Mouse (Mus musculus): ENCODE results near the gene Dnajb6.
"Not testable (repeated sequence)": the region's sequence is repeated elsewhere in the genome, so short reads cannot be mapped to it uniquely, and the experiment has no call there.

The Dnajb6 gene

DNA sequence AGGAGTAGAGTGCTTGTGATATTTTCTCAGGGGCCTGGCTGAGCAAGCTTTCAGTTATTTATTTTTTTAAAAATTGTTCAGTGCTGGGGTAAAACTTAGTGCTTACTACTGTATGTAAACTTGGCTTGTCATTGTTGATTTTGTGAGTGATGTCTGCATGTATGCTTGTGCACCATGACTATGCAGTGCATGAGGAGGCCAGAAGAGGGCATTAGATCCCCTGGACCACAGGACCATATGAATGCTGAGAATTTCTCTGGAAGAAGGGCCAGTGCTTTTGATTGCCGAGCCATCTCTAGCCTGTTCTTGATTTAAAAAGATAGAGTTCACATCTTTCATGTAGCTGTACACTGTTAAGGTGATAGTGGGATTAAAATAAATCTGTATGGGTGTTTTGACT lies 35.4 kb downstream of the Dnajb6 start:
- DNase-seq = no peak

GRCm38 (mm10) chr5:29772038-29772437 lies 36.5 kb downstream of the Dnajb6 start:
- DNase-seq = no peak

DNA sequence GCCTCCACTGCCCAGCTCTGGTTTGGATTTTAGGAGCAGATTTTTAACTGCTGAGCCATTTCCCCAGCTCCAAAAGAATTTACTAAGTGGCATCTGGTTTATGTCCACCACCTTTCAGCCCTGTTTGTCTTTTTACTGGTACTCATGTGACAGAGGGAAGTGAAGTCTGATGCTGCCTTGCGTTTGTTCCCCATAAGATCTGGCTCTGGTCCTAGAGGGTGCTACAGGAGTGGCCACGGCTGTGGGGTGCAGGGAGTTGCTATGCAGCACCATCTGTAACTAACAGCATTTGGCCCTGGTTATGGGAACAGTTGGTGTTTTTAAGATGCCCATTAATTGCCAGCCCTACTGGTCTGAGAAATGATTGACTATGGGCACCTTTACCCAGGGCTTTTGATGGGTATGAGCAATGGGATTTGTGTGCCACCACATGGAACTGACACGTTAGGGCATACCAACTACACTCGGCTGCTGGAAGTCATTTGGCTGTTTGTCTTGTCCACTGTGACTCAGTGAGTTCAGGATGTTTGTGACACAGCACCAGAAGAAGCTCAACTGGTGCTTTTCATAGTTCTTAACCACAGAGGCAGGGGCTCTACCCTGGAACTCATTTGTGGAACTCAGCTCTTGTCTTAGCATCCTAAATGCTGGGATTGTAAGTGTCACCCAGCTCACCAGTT lies 37.3 kb downstream of the Dnajb6 start:
- no peak for DNase-seq

DNA sequence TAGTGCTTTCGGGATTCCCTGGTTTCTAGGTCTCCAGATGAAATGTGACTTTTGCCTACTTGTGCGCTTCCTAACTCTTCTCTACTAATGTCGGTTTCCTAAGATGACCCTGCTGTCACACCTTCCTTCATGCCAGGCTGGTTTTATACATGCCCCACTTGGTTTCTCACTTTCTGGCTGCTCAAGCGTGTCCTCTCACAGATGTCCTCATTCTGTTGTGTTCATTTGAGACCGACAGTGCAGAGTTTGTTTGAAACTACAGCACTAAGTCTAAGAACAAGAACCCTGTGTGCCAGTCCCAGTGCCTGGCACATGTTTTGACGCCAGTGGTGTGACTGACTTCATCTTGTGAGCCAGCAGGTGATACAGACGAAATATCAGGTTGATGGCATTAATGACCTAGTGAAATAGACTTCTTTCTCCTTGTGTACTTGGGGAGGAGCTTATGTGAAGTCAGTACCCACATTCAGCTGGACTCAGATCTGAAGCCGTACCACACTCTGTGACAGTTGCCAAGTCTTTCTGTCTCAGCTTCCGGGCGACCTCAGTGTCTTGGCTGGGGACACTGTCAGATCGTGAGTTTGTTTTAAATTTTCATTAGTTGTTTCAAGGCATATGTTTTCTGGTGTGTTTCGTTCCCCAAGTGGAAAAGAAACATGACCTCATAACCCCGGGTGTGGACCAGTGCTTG lies 38.1 kb downstream of the Dnajb6 start:
- DNase-seq = no peak

- DNase-seq = no peak
Measured at GRCm38 (mm10) chr5:29775437-29775836, 39.9 kb downstream of the Dnajb6 start.

GRCm38 (mm10) chr5:29778029-29778428 lies 42.5 kb downstream of the Dnajb6 start:
- no peak for DNase-seq

- DNase-seq = not testable (repeated sequence)
Measured at GRCm38 (mm10) chr5:29779733-29780132, 44.2 kb downstream of the Dnajb6 start.

GRCm38 (mm10) chr5:29782261-29782660 lies 46.8 kb downstream of the Dnajb6 start:
- no peak for DNase-seq

GRCm38 (mm10) chr5:29784906-29785305 lies 49.4 kb downstream of the Dnajb6 start:
- not testable (repeated sequence) for DNase-seq

DNA sequence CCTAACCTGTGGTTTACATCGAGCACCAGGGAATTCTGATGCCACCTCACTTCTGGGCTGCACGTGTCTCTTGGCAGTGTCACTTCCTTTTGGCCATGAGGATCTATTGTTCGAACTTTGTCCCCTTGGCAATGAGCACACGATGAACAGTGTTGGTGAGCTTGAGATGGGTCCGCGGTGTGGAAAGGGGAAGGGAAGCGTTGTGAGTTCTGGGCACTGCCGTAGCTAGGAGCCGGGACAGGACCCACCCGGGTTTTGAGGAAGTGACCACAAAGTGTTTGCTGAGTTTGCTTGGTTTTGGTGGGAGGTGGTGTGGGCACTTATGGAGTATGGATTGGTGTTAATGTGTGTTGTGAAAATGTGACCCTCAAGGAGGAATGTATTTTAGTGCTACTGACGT lies 50.5 kb downstream of the Dnajb6 start:
- not testable (repeated sequence) for DNase-seq

GRCm38 (mm10) chr5:29794933-29795332 lies 59.4 kb downstream of the Dnajb6 start:
- DNase-seq = not testable (repeated sequence)

DNA sequence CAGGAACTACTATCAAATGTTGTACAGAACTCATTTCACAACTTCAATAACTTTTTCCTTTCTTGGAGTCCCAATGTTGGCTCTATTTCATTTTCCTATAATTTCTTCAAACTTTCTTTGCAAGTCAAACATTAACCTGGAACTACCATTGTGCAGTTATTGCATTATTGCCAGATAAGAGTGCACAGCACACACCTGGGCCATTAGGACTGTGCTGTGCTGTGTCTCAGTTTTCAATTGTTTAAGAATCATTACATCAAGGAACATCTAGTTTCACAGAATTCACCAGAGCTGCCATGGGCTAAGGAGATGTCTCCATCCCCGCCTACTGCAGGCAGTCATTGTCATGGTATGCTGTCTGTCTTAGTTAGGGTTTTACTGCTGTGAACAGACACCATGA lies 73.5 kb downstream of the Dnajb6 start:
- DNase-seq = no peak

DNA sequence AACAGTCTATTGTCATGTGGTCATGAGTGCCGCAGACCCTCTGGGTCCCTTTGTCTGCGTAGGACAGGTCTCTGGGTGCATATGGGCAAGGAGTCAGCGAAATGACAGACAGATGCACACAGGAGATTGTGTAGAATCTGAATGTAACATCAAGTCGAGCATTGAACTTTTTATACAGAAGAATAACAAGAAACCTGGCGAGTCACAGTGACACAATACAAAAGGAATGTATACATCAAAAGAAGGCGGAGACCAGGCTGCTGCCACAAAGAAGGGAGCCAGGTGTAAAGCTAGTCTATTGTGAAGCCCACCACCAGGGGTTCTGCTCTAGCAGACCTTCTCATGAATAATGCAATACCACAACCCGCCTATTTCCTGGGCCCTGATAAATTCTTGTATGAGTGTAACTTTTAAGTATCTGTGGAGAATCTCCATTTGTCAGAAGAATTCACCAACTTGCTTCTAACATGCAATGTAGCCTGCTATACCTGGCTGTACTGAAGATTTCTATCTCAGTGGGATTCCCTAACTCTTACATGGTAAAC lies 76.0 kb downstream of the Dnajb6 start:
- not testable (repeated sequence) for DNase-seq

DNA sequence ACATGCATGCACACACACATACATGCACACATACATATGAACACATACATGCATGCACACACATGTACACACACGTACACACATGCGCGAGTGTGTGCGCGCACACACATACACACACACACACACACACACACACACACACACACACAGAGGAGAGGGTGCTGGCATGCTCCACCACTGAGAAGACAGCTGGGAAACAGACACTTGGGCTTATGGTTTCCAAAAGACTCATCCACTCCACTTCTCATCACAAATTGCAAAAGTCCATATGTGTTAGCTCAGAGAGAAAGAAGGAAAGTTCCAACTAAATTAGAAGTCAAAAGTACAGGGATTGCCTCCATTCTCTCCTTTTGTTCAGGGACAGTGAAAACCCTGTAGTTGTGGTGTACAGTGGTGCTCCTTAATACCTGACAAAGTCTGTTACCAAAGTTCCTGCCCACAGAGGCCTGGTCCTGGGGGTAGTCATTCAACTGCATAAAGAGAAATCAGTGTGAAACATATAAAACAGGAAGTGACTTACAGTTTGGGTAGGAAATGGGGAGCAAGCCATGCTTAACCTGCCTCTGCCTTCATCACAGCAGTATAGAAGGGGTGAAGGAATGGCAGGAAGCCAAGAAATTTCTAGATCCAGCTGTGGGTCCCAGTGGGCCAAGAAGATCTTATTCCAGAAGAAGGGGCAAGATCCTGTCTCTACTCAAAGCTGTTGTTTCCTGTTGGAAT lies 81.2 kb downstream of the Dnajb6 start:
- no peak for DNase-seq

DNA sequence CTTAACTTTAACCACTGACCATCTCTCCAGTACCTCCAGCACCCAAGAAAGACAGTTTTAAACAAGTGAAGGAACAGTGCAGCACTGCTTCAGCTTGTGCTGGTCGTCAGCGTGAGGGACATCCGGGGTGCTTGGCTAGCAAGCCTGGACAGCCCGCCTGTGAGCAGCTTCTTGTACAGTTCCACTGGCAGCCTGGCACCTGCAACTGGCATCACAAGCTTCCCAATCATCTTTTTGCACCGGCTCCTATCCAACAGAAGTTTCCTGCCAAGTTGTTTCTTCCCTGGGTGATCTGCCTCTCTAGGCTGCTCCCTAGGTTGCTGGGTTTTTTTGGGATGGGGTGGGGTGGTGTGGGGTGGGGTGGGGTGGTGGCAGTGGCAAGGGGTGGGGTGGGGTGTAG lies 81.9 kb downstream of the Dnajb6 start:
- DNase-seq = peak; percentile 13

DNA sequence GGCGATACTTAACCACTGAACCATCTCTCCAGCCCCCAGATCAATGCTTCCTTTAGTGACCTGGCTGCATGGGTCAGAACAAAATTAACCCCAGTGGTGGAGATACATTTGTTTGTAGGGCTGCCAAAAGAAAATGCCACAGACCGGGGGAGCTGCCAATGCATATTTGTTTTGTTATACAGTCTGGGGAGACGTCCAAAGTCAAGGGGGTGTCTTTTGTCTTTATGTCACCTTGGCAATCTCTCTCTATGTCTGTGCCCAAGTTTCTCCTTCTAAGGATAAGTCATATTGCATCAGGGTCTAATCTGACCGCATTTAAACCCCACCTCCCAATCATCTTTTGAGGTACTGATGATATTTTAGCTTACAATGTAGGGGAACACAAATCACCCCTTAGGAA lies 82.8 kb downstream of the Dnajb6 start:
- no peak for DNase-seq

DNA sequence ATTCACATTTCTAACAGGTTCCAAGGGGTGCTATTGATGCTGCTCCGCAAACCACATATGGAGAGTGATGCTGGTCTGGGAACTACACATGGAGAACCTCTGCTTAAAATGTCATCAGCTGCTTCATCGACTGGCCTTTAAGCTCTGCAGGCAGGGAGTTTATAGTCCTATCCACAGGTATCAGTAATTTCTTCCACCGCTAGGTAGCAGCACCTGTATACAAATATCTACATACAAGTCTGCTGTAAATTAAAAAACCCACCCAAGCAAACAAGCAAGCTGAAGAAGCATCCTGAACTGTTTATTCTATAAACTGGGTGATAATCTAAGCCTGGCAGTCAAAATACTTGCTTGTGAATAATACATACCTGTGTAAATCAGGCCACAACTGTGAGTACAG lies 89.3 kb downstream of the Dnajb6 start:
- no peak for DNase-seq

- no peak for DNase-seq
Measured at GRCm38 (mm10) chr5:29826780-29827179, 91.3 kb downstream of the Dnajb6 start.

GRCm38 (mm10) chr5:29842444-29843166 lies 107.1 kb downstream of the Dnajb6 start:
- no peak for DNase-seq

- no peak for DNase-seq
Measured at GRCm38 (mm10) chr5:29845038-29845437, 109.5 kb downstream of the Dnajb6 start.

GRCm38 (mm10) chr5:29847494-29847893 lies 112.0 kb downstream of the Dnajb6 start:
- no peak for DNase-seq

- no peak for DNase-seq
Measured at GRCm38 (mm10) chr5:29848091-29848490, 112.6 kb downstream of the Dnajb6 start.

DNA sequence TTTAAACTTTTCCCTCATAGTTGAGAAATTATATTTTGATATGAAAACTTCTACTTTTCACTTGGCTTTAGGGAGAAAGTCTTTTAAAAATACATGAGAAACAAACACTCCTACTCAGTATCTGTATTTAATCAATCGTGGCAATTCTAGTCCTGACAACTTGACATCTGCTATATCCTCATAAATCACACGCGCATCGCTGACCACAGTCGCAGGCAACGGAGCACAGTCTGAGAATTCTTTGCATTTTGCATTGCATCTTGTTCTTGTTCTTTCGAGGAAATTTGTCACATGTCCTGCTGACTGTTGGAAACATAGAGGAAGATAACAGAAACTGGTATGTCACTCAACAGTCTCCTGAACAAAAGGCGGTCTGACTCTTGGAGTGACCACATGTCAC lies 116.9 kb downstream of the Dnajb6 start:
- no peak for DNase-seq
